Mouse (Mus musculus) stomach, postnatal 0 days (tissue): Measurements from ENCODE around the gene Mansc1. TPM values are rescaled to one million over a fixed set of nuclear protein-coding genes. Genes with fewer than 3 reads are reported as not detected.

Source experiments
- ATAC-seq: fragments of 200-750 bp; cut with Nextera tagmentation; 2 replicates; pipeline ENCODE4 v1.8.0; 2017; ENCODE audit not compliant: low FRiP score, low TSS enrichment
- DNase-seq: peaks from one replicate; pipeline ENCODE4 v3.0.0-alpha.2; 2016; ENCODE audit warnings: low spot score
- H3K27ac ChIP-seq: fragments of 300-500 bp; sonication (generic); replicated peaks from 2 replicates; pipeline ENCODE4 v1.5.1; 2014; ENCODE audit warnings: mild to moderate bottlenecking, control low read depth
- H3K27me3 ChIP-seq: fragments of 300-500 bp; sonication (generic); 2 replicates; pipeline ENCODE4 v1.6.1; 2014; ENCODE audit warnings: low read length; ENCODE audit not compliant: control insufficient read depth, insufficient read depth
- H3K36me3 ChIP-seq: fragments of 300-500 bp; sonication (generic); 2 replicates; pipeline ENCODE4 v1.6.1; 2014; ENCODE audit warnings: low read length, mixed read lengths; ENCODE audit not compliant: control insufficient read depth, insufficient read depth
- H3K4me1 ChIP-seq: fragments of 300-500 bp; sonication (generic); replicated peaks from 2 replicates; pipeline ENCODE4 v1.6.1; 2014; ENCODE audit warnings: antibody characterized with exemption; ENCODE audit not compliant: control insufficient read depth, insufficient read depth
- H3K4me2 ChIP-seq: fragments of 300-500 bp; sonication (generic); replicated peaks from 2 replicates; pipeline ENCODE4 v1.6.1; 2014; ENCODE audit warnings: low read depth, mild to moderate bottlenecking, control low read depth, moderate library complexity
- H3K4me3 ChIP-seq: fragments of 300-500 bp; sonication (generic); 2 replicates; pipeline ENCODE4 v1.5.1; 2014; ENCODE audit warnings: low read depth, low read length, control low read depth
- H3K9ac ChIP-seq: fragments of 300-500 bp; sonication (generic); 2 replicates; pipeline ENCODE4 v1.6.1; 2014; ENCODE audit warnings: mild to moderate bottlenecking, low read length, control low read depth, mixed read lengths
- H3K9me3 ChIP-seq: fragments of 300-500 bp; sonication (generic); 2 replicates; pipeline ENCODE4 v1.6.1; 2016; ENCODE audit warnings: low read length; ENCODE audit not compliant: control insufficient read depth
- CTCF ChIP-seq: IDR thresholded peaks from 2 replicates; pipeline ENCODE4 v1.5.1; 2016; ENCODE audit warnings: antibody characterized with exemption, low read depth, mild to moderate bottlenecking, moderate library complexity
- EP300 ChIP-seq: optimal IDR thresholded peaks from 2 replicates; pipeline ENCODE3; 2016; ENCODE audit warnings: antibody characterized with exemption
- WGBS: fragments of 180-500 bp; shearing (Covaris S2); extraction: QIAGEN DNeasy Blood & Tissue Kit; methylation state at CpG from one replicate; pipeline ENCODE4 v1.1.7; 2014; 5-methylcytosine and 5-hydroxymethylcytosine counted together
- polyA plus RNA-seq: library from polyadenylated mRNA; unstranded; fragments of >200 nt; fragmentation: Nextera tagmentation; extraction: Ambion mirVana; gene quantifications from 2 replicates; pipeline ENCODE4 v1.2.1, GENCODE M21; 2015

Mansc1 gene
- polyA plus RNA-seq, 1 experiment from 2014 or later = 17.1 TPM

GRCm38 (mm10) chr6:134669179-134669865 lies 37.0 kb upstream of the Mansc1 start:
- Histone ChIP-seq H3K36me3 (no peaks in the 10 kb centered on the region), H3K4me1 (peaks cover 7% of the 10 kb centered on the region; the same call in 1 of the 2 replicates), H3K27me3 (no peaks in the 10 kb centered on the region), H3K4me2 (no peak overlapping the region), H3K4me3 (no peak overlapping the region), H3K9ac (no peak overlapping the region), H3K9me3 (no peaks in the 10 kb centered on the region), H3K27ac (no peak overlapping the region)
- ATAC-seq (no peak), DNase-seq (no peak)
- TF ChIP-seq CTCF = no peak
- no peak for TF ChIP-seq EP300
- WGBS = 64% methylated on average over 6 of the region's 6 CpGs

GRCm38 (mm10) chr6:134668519-134668918 lies 36.2 kb upstream of the Mansc1 start:
- Histone ChIP-seq H3K27ac (no peak overlapping the region), H3K9me3 (no peaks in the 10 kb centered on the region), H3K4me1 (peaks cover 7% of the 10 kb centered on the region; the same call in 1 of the 2 replicates), H3K27me3 (no peaks in the 10 kb centered on the region), H3K36me3 (no peaks in the 10 kb centered on the region), H3K4me3 (no peak overlapping the region), H3K9ac (no peak overlapping the region), H3K4me2 (no peak overlapping the region)
- ATAC-seq (no peak), DNase-seq (no peak)
- WGBS = 85% methylated on average over 2 of the region's 2 CpGs
- no peak for TF ChIP-seq EP300
- no peak for TF ChIP-seq CTCF

GRCm38 (mm10) chr6:134665817-134666216 lies 33.5 kb upstream of the Mansc1 start:
- Histone ChIP-seq H3K4me1 (0 out of 2 replicates have a peak, but pooled peaks cover under 1% of the 10 kb centered on the region), H3K27ac (no peak overlapping the region), H3K4me3 (no peak overlapping the region), H3K9me3 (no peaks in the 10 kb centered on the region), H3K4me2 (no peak overlapping the region), H3K27me3 (no peaks in the 10 kb centered on the region), H3K36me3 (no peaks in the 10 kb centered on the region), H3K9ac (no peak overlapping the region)
- ATAC-seq (no peak), DNase-seq (no peak)
- WGBS = 52% methylated on average over 9 of the region's 9 CpGs
- TF ChIP-seq CTCF (no peak), EP300 (no peak)

GRCm38 (mm10) chr6:134664573-134664972 lies 32.3 kb upstream of the Mansc1 start:
- H3K36me3 ChIP-seq = no peaks in the 10 kb centered on the region
- H3K4me2 ChIP-seq = no peak overlapping the region
- no peaks in the 10 kb centered on the region for H3K9me3 ChIP-seq
- no peaks in the 10 kb centered on the region for H3K4me1 ChIP-seq
- no peak overlapping the region for H3K27ac ChIP-seq
- WGBS = 53% methylated on average over 5 of the region's 5 CpGs
- H3K27me3 ChIP-seq = no peaks in the 10 kb centered on the region
- no peak overlapping the region for H3K4me3 ChIP-seq
- TF ChIP-seq EP300 = no peak
- no peak for TF ChIP-seq CTCF
- no peak overlapping the region for H3K9ac ChIP-seq
- ATAC-seq (peak; percentile 38), DNase-seq (no peak)

GRCm38 (mm10) chr6:134660714-134661406 lies 28.6 kb upstream of the Mansc1 start:
- H3K27ac ChIP-seq = no peak overlapping the region
- H3K9me3 ChIP-seq = no peaks in the 10 kb centered on the region
- no peak overlapping the region for H3K4me3 ChIP-seq
- H3K27me3 ChIP-seq = no peaks in the 10 kb centered on the region
- H3K4me1 ChIP-seq = no peaks in the 10 kb centered on the region
- 54% methylated on average over 8 of the region's 8 CpGs for WGBS
- ATAC-seq (peak; percentile 91), DNase-seq (peak; percentile 61)
- TF ChIP-seq EP300 = no peak
- no peak for TF ChIP-seq CTCF
- H3K4me2 ChIP-seq = no peak overlapping the region
- H3K9ac ChIP-seq = no peak overlapping the region
- no peaks in the 10 kb centered on the region for H3K36me3 ChIP-seq
